Mouse (Mus musculus): ENCODE data around the gene Tas2r107.
"Not testable (repeated sequence)": the region's sequence is repeated elsewhere in the genome, so short reads cannot be mapped to it uniquely, and the experiment has no call there.

Gene Tas2r107
- long read RNA-seq, experiment 1 = 0 reads
- long read RNA-seq, experiment 2 = 0 reads

GRCm38 (mm10) chr6:131660049-131660448 is at the start of gene Tas2r107:
Tas2r107 (minus strand) TSS chr6:131660149.
- intact Hi-C loops (cut with DNase I) = no loop called here

- intact Hi-C loops (cut with DNase I) = no loop called here
These were observed 30.0 kb upstream of the Tas2r107 start, which contains the start of gene Tas2r114 for GRCm38 (mm10) chr6:131689963-131690362. Tas2r114 (minus strand) TSS chr6:131690063.

- intact Hi-C loops (cut with DNase I) = no loop called here
These were observed 27.4 kb upstream of the Tas2r107 start, which contains the start of gene Tas2r105 for GRCm38 (mm10) chr6:131687395-131687794. Tas2r105 (minus strand) TSS chr6:131687495.

- intact Hi-C loops (cut with DNase I) = no loop called here
These were observed 25.7 kb upstream of the Tas2r107 start, which contains the start of gene Tas2r104 for GRCm38 (mm10) chr6:131685644-131686043. Tas2r104 (minus strand) TSS chr6:131685744.

- intact Hi-C loops (cut with DNase I) = no loop called here
These were observed 18.8 kb upstream of the Tas2r107 start, which contains the start of gene Tas2r106 for GRCm38 (mm10) chr6:131678786-131679185. Tas2r106 (minus strand) TSS chr6:131678886.

- intact Hi-C loops (cut with DNase I) = no loop called here
These were observed 29.1 kb downstream of the Tas2r107 start, which contains the start of gene Tas2r130 for GRCm38 (mm10) chr6:131630812-131631211. Tas2r130 (minus strand) TSS chr6:131630912.

GRCm38 (mm10) chr6:131609956-131610355 is 50.0 kb downstream of the Tas2r107 start:
- intact Hi-C loops (cut with DNase I) = not testable (repeated sequence)
